Mouse (Mus musculus) retina, adult 2 months (tissue): ENCODE data around the gene Car9.

Experiments used
- DNase-seq: peaks from one replicate; pipeline ENCODE4 v3.0.0-alpha.2; 2012; ENCODE audit warnings: low read depth, low spot score

The Car9 gene

GRCm38 (mm10) chr4:43493846-43494240 lies 12.9 kb upstream of the Car9 start:
- DNase-seq = no peak

GRCm38 (mm10) chr4:43496587-43496986 lies 10.2 kb upstream of the Car9 start:
- no peak for DNase-seq

- DNase-seq = no peak
These were observed 9.4 kb upstream of the Car9 start for GRCm38 (mm10) chr4:43497405-43497804.

- DNase-seq = no peak
These were observed 8.8 kb upstream of the Car9 start for GRCm38 (mm10) chr4:43497946-43498345.

GRCm38 (mm10) chr4:43498983-43499382 lies 7.8 kb upstream of the Car9 start:
- no peak for DNase-seq

- no peak for DNase-seq
These were observed 7.1 kb upstream of the Car9 start, which contains the start of gene Arhgef39 for GRCm38 (mm10) chr4:43499407-43500333. Gene Arhgef39 (minus strand): TSS chr4:43499695.

- DNase-seq = no peak
These were observed 3.7 kb upstream of the Car9 start for GRCm38 (mm10) chr4:43503041-43503440.

- DNase-seq = no peak
These were observed 3.3 kb upstream of the Car9 start for GRCm38 (mm10) chr4:43503506-43503905.

- DNase-seq = no peak
These were observed 2.5 kb upstream of the Car9 start for GRCm38 (mm10) chr4:43504269-43504668.

- no peak for DNase-seq
These were observed 692 bp upstream of the Car9 start for GRCm38 (mm10) chr4:43506074-43506473.

- DNase-seq = no peak
These were observed 1.3 kb downstream of the Car9 start for GRCm38 (mm10) chr4:43507938-43508665.

GRCm38 (mm10) chr4:43508666-43508997 lies 1.9 kb downstream of the Car9 start:
- DNase-seq = no peak

GRCm38 (mm10) chr4:43509109-43509508 lies 2.3 kb downstream of the Car9 start:
- no peak for DNase-seq

- DNase-seq = no peak
These were observed 5.1 kb downstream of the Car9 start for GRCm38 (mm10) chr4:43511675-43512454.

GRCm38 (mm10) chr4:43512653-43513052 lies 5.9 kb downstream of the Car9 start:
- DNase-seq = no peak

GRCm38 (mm10) chr4:43513300-43513699 lies 6.5 kb downstream of the Car9 start:
- DNase-seq = no peak

- DNase-seq = no peak
These were observed 7.0 kb downstream of the Car9 start for GRCm38 (mm10) chr4:43513791-43514190.

- no peak for DNase-seq
These were observed 9.3 kb downstream of the Car9 start for GRCm38 (mm10) chr4:43515764-43516708.

GRCm38 (mm10) chr4:43519551-43519950 lies 12.8 kb downstream of the Car9 start:
- no peak for DNase-seq

- DNase-seq = peak; percentile 49
These were observed 13.2 kb downstream of the Car9 start for GRCm38 (mm10) chr4:43519956-43520355.

- no peak for DNase-seq
These were observed 21.1 kb downstream of the Car9 start for GRCm38 (mm10) chr4:43527880-43528279.
